Mouse (Mus musculus): ENCODE measurements around the gene Svop.

DNA sequence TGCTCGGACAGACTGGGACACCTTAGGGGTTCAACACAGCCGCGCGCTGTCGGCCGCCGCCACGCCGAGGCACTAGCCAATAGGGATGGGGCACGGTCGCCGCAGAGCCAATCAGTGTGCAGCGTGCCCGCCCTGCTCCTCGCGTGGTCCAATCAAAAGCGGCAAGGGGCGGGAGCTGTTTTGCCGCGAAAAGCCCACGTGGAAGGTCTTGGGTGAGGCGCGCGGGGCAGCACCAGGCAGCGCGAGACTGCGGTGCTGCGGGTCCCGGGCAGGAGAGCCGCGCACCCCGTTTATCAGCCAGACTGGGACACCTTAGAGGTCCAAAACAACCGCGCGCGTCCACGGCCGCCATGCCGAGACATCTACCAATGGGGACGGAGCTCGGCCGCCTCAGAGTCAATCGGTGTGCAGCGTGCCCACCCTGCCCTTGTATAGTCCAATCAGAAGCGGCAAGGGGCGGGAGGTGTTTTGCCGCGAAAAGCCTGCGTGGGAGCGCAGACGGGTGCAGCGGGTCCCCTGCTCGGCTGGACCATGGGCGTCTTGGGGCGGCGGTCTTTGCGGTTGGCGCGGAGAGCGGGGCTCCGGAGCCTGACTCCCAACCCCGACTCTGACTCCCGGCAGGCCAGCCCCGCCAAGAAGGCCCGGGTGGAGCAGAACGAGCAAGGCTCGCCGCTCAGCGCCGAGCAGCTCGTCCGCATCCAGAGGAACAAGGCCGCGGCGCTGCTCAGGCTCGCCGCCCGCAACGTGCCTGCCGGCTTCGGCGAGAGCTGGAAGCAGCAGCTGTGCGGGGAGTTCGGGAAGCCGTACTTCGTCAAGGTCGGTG, 39.5 kb upstream of the Svop start:
- TF ChIP-seq CTCF (IDR thresholded peaks at IDR 0.05; ENCODE audit: extremely low read depth, insufficient read depth, insufficient read length, insufficient replicate concordance) (no peak), POLR2A (IDR thresholded peaks at IDR 0.05; ENCODE audit: low read depth, low read length) (no peak; the same call in 1 of the 2 replicates)
